Mouse (Mus musculus) lung, postnatal 0 days (tissue): ENCODE results near the gene Eya2.

Experiments
- CTCF ChIP-seq: IDR thresholded peaks from 2 replicates; pipeline ENCODE4 v1.5.1; 2016; ENCODE audit warnings: antibody characterized with exemption, mild to moderate bottlenecking
- EP300 ChIP-seq: IDR thresholded peaks from 2 replicates; pipeline ENCODE4 v1.6.1; 2016; ENCODE audit warnings: antibody characterized with exemption, mild to moderate bottlenecking, control low read depth

DNA sequence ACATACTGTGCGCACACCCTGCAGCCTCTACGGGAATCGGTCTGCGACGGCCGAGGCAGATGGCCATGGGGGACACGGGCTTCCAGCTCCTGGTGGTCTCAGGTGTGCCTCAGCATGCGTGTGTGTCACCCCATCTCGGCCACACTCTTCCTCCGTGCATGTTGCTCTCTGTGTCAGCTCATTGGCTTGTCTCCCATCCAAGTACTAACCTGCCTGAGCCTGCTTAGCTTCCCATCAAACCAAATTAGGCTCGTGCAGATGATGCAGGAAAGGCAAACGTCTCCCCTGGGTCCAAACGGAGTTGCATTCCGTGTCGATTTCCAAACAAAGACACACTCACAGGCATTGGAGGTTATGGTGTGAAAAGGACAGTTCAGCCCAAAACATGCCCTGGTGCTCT, 163.0 kb downstream of the Eya2 start:
- no peak for TF ChIP-seq CTCF
- no peak for TF ChIP-seq EP300
